Mouse (Mus musculus) left cerebral cortex, postnatal 4 days (tissue): Measurements from ENCODE around the gene 2310033P09Rik. TPM values are rescaled to one million over a fixed set of nuclear protein-coding genes. Genes with fewer than 3 reads are reported as not detected.

Source experiments
- DNase-seq: peaks from one replicate; pipeline ENCODE4 v3.0.0-alpha.2; 2022
- intact Hi-C: fragments of 180-260 bp; cut with DNase I; formaldehyde crosslinking; loops from one replicate; pipeline ENCODE4 v1.15.1; 2025
- total RNA-seq, 2 experiments: library from RNA; stranded (reverse); gene quantifications; 2 replicates each; pipeline ENCODE4 v1.2.3; 2021

Gene 2310033P09Rik
- 10 to 100 TPM; 15.5 to 18.6 TPM for total RNA-seq

DNA sequence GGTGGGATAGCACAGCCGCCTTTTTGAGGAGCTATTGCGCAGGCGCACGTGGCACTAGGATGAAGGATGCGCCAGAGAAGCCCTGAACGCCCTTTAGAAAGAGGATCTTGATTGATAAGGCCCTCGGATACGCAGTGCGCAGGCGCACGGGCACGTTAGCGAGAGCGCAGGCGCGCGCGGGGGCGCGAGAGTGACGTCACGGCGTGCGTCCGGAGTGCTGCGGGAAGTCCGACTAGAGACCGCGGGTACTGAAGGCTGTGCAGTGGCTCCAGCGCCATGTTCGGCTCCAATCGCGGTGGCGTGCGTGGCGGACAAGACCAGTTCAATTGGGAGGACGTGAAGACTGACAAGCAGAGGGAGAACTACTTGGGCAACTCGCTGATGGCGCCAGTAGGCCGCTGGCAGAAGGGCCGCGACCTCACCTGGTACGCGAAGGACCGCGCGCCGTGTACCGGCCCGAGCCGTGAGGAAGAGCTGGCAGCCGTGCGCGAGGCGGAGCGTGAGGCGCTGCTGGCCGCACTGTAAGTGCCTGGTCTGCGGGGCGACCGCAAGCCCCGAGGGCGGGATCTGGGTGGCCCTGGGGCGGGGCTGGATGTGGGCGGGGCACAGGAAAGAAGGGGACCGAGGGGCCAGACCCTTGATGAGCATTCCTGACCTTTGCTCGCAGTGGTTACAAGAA lies at the start of gene 2310033P09Rik:
Gene 2310033P09Rik, plus strand, starts transcription at position 169 of the 679 bp plus-strand sequence.
- intact Hi-C loops, result loop anchor here (10.0 kb wide), 1 partner anchor 253 kb away; the partner anchor contains the start of genes Hist3h2a and Trim17
- DNase-seq, result peak; percentile 96

GRCm38 (mm10) chr11:59159099-59159498 lies 49.0 kb upstream of the 2310033P09Rik start:
- no peak for DNase-seq

GRCm38 (mm10) chr11:59159558-59159957 lies 48.6 kb upstream of the 2310033P09Rik start:
- intact Hi-C loops, result no loop called here

More at GRCm38 (mm10) chr11:59159099-59159498, 49.0 kb upstream of the 2310033P09Rik start:
- intact Hi-C loops, result no loop called here

DNA sequence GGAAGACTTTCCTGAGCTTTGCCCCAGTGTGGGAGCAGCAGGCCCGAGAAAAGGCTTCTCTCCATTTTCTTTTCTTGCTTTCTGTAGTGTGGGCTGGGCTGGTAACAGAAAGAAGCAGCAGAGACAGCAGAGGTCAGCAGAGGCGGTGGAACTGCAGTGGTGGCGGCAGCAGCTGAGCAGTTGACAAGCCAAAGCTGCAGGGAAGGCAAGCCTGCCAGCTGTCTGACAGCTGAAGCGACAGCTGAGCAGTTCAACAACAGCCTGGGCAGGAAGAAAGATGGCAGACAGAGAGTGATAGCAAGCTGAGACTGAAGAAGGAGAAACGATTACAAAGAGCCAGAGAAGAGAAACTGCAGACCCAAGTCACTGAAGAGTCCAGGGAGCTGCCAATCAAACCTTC lies 46.7 kb upstream of the 2310033P09Rik start:
- intact Hi-C loops, result no loop called here
- DNase-seq, result no peak

More at GRCm38 (mm10) chr11:59159558-59159957, 48.6 kb upstream of the 2310033P09Rik start:
- no peak for DNase-seq

DNA sequence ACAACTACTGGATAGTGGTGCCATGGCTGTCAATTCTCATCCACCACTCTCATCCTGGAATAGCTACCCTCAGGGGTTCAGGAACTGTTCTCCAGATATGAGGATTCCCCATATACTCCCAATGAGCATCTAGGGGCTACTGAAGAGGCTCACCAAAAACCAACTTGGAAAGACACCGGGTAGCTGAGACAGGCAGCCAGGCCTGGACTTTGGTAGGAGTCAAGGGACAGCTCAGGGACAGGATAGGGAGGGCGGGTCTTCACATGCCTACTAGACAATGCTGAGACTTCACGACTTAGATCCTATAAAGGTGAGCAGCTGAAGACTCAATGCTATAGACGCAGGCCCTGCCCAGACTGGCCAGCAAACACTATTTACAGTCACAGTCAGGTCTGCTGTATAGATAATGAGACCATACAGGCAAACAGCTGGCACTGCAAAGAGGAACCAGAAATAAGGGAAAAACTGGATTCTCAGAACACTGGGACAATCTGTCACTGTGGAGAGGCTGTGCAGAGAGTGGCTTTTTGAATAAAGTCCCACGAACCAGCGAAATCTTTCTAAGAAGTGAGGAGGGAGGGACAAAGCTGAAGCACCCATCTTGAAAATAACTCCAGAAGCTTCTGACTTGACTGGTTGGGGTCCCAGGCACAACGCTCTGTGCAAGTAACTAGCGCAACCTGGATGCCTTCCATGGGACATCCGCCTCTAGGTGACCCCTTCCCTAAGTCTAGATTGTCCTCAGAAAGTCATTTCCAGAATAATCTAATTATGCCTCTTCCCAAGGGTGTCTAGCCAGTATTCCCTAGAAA lies 45.5 kb upstream of the 2310033P09Rik start:
- intact Hi-C loops, result no loop called here
- no peak for DNase-seq

DNA sequence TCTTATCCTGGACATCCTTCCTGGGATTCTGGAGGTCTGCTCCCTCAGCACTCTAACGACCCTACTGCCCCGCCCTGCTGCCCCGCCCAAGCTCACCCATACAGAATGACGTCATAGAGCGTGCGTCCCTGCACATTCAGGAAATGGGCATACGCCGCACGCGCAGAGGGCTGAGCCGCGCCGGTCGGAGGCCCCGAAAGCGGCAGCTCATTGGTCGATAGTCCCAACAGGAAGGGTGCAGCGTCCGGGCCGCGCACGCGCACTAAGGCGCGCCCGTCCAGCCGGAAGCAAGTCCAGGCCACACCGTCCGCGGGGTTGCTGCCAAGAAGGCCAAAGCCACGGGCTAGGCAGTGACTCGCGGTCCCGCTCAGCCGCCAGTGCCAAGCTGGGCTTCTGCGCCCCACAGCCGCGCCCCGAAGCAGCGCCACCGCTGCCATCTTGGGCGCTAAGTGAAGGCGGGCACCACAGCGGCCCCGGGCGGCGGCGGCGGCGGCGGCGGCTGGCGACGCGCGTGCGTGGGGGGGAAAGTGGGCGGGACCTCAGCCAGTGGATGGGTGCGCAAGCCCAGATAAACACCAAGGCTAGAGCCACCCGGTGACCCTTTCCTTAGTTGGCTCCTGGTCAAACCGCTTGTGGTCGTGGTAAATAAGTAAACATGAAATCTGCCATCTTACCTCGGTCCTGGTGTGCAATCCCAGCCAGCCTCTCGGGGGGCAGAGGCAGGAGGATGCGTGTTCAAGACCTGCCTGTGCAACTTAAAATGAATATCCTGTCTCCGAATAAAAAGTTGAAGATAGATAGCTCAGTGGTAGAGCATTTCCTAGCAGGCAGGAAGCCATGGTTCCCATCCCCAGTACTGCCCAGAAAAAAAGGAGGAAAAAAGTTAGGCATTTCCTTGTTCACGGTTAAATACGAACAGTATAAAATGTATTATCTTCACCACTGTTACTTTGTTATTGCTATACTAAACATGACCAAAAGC lies 44.6 kb upstream of the 2310033P09Rik start, which contains the start of gene Iba57:
Gene Iba57, minus strand, starts transcription at position 485 of the 982 bp plus-strand sequence.
- peak; percentile 99 for DNase-seq
- intact Hi-C loops, result no loop called here

- intact Hi-C loops, result no loop called here
- DNase-seq, result no peak
Measured at GRCm38 (mm10) chr11:59164384-59164783, 43.7 kb upstream of the 2310033P09Rik start.

DNA sequence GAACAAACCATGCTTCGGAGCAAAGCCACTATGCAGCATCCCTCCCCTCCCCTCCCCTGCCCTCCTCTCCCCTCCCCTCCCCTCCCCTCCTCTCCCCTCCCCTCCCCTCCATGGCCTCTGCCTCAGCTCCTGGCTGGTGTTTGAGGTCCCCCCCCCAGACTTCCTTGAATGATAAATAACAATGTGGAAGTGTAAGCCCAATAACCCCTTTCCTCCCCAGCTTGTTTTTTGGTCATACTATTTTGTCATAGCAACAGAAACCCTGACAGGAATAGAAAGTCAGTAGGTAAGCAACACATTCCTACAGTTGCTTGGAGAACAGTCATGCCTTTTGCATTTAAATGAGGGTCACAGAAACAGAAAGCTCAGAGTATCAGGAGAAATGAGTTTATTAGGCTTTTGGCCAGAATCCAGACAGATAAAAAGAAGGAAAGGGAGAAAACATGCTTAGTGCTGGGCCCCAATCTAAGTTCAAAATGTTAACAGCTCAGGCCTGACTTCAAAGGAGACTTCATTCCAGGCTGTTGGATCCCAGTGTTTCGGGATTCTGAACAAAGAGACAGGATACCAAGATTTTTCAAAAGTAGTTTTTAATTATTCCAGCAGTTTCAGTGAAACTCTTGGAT lies 42.4 kb upstream of the 2310033P09Rik start:
- intact Hi-C loops, result no loop called here
- DNase-seq, result no peak

DNA sequence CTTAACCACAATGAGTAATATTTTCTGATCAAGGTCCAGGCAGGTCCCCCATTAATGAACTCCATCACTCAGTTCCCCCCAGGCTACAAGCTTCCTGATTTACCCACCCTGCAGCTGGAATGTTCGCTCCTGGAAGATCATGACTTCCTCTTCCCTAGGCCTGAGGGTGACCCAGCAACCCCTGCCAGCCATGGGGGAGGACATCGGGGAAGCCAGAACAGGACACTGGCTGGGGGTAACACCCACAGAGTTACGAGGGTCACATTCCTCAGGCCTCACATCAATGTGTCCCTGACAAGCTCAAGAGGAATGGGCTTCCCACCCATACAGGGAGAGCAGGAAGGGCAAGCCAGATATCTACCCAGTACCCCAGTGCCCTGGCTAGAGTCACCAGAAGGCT lies 38.3 kb upstream of the 2310033P09Rik start:
- DNase-seq, result no peak
- intact Hi-C loops, result no loop called here

DNA sequence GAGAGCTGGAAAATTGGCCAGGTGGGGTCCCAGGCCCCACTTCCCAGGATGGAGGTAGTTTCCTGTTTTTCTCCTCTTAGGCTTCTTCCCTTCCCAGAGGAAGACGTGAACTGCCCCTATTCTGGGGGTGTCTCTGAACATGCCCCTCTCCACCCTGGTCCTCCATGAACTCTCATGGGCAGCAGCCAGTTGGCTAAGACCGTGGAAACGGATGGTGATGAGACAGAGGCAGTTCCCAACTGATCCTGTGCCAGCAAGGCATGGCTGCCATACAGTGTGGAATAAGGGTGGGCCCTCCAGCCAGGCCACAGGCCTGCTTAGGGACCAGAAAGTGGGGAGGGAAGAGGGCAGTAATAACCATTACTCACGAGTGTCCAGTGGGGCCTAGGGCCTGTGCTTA lies 37.6 kb upstream of the 2310033P09Rik start:
- DNase-seq, result no peak
- intact Hi-C loops, result no loop called here

GRCm38 (mm10) chr11:59174189-59174838 lies 33.8 kb upstream of the 2310033P09Rik start:
- intact Hi-C loops, result no loop called here
- DNase-seq, result no peak

DNA sequence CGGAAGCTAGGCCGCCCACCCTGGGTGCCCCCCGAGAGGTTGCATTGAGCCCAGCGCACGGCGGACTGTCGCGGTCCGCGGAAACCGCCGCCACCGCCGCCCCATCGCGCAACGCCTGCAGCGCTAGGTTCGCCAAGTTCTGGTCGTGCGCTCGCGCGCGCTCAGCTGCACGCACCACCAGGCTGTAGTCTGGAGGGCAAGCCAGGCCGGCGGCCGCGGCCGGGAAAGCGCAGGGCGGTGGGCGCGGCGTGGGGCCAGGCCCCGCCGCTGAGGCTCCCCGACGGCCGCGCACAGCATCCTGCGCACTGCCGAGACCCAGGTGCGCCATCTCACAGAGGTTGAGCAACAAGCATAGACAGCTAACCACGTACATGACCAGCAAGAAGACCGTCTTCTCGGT lies 31.6 kb upstream of the 2310033P09Rik start:
- no peak for DNase-seq
- intact Hi-C loops, result no loop called here

- intact Hi-C loops, result no loop called here
- no peak for DNase-seq
Measured at GRCm38 (mm10) chr11:59176921-59177320, 31.2 kb upstream of the 2310033P09Rik start.

DNA sequence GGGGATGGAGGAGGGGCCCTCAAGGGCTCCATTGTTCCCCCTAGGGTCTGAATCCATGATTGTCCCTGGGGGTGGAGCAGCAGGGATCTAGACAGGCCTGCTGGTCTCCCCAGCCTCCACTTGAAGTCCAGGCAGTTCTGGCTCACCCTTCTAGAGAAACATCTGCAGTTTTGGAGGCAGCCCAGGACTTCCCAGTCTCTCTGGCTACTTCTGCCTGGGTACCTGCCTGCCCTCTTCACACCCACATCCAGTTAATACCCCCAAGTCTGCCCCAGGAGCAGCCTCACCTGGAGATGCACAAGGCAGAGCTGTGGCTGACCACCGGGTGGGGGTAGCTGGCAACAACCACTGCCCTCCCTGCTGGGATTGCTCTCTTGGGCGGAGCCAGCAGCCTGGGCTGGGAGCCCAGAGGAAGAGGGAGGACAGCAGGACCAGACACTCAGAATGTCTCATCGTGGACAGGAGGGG lies 25.2 kb upstream of the 2310033P09Rik start, which contains the start of gene Gjc2:
Gene Gjc2, minus strand, starts transcription at position 350 of the 468 bp plus-strand sequence.
- intact Hi-C loops, result no loop called here
- peak; percentile 49 for DNase-seq

- DNase-seq, result peak; percentile 64
- intact Hi-C loops, result no loop called here
Measured at GRCm38 (mm10) chr11:59183821-59184220, 24.3 kb upstream of the 2310033P09Rik start.

- intact Hi-C loops, result no loop called here
Measured at GRCm38 (mm10) chr11:59185490-59185889, 22.6 kb upstream of the 2310033P09Rik start.

GRCm38 (mm10) chr11:59187706-59188105 lies 20.4 kb upstream of the 2310033P09Rik start:
- intact Hi-C loops, result no loop called here
- no peak for DNase-seq

More at GRCm38 (mm10) chr11:59185490-59185889, 22.6 kb upstream of the 2310033P09Rik start:
- DNase-seq, result no peak

DNA sequence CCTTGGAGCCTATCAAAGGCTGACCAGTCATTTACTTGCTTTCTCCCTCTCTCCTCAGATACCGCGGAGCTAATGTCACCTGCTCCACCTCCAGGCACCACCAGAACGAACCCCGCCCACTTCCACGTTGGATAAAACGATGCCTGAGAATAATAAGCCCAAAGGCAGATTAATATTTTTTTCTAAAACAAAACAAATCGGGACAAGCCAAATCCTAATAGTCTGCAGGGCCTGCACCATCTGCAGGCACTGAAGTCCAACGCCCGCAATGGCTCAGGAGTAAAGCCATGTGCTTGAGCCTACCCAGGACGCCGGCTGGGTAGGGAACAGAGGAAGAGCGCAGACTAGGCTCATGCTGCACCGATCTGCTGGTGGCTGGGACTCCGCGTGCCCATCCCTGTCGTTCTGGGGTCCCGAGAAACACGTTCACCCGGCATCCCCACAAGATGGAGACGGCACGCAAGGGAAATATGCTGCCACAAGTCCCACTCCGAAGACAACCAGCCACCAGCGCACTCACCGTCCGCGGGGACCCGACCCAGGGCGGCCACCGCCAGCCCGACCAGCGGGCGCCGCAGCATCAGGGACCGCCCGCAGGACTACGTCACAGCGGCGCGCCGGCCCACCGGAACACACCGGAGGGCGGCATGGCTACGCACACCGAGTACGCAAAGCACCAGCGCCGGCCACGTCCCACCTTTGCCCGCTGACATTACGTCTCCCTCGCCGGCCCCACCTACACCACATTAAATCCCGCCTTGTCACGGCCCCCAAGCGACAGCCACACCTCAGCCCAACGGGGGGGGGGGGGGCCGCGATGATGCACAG lies 16.7 kb upstream of the 2310033P09Rik start:
- peak; percentile 84 for DNase-seq
- intact Hi-C loops, result no loop called here
